Mouse (Mus musculus) forelimb bud, embryonic 11.5 days (tissue): ENCODE results near the gene Grk1.

Experiments used
- DNase-seq: peaks from one replicate; pipeline ENCODE4 v3.0.0-alpha.2; 2012; ENCODE audit warnings: low read depth, low spot score

Gene Grk1

DNA sequence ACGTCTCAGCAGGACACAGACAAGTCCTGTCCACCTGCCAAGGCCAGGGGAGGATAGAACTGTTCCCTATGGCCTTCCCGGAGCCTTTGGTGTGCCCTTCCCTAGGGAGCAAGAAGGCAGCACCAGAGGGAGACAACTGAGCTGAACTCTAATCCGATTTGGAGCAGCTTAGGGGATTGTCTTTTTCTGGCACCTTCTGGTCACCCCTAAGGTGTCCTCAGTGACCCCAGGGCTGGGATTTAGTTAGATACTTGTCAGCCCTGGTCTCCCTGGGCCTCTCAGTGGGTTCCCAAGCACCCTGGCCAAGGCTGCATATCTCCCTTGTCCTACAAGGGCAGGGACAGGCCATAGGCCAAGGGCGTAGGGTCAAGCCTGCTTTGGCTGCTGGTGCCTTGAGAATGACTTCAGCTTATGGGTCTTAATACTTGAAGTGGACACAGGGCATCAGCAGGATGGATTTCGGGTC is at the start of gene Grk1:
Gene Grk1 (plus strand): TSS at position 416 of the 466 bp plus-strand sequence.
- DNase-seq: no peak

DNA sequence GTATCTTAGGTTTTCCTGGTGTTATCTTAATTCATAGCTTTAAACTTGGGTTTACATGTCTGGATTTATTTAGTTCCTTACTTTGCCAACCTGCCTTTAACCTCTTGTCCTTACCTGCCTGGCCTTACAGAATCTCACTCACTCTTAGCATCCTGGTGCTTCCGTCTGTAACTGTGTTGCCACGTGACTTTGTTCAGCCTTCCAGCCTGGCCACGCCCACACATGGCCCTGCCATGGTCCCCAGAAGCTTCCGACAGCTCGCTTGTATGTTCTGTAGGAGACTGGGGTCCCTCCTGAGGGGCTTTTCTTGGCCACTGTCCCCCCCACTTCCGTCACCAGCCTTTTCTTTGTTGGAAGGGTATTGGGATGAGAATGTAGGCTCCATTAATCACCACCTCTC is 48.7 kb upstream of the Grk1 start:
- no peak for DNase-seq

- DNase-seq: no peak
Observed at GRCm38 (mm10) chr8:13356681-13357080, 48.2 kb upstream of the Grk1 start.

DNA sequence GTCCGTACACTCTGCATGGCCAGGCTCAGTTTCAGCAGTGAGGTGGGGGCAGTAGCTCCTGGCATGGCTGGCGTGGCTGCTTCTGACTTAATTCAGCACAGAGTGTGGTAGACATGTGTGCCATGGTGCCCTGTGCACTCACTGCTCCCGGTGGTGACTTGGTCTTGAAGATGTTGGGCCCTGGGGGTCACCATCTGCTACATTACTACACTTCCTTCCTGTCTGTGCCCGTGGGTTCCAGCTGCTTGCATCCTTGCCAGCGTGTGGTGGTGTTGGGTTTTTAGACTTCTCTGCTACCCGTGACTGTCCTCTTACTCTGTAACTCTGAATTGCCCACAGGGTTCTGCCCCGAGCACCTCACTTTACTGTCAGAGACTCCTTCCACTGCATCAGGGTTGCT is 44.7 kb upstream of the Grk1 start:
- no peak for DNase-seq

- DNase-seq: no peak
Observed at GRCm38 (mm10) chr8:13361865-13362264, 43.0 kb upstream of the Grk1 start.

DNA sequence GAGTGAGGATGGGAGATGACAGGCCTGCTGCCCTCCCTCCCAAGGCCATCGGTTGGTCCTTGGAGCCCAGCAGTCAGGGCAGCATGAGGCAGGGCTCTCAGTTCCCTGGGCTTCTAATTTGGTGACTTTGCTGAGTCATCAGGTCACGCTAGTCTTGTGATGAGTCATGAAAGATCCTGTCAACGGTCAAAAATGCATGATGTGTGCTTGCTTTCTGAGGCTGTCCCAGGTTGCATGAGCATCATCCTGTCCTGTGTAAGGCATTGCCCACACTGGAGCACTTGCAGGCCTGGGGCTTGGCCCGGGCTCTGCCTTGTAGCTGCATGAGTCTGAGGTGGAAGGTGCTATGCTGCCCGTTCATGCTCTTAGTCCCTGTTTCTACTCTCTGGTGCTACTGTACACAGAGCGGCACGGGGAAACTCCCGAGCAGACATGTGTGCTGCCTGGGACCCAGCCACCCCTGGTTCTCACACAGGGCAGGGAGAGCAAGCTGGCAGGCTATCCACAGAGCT is 31.7 kb upstream of the Grk1 start:
- no peak for DNase-seq

DNA sequence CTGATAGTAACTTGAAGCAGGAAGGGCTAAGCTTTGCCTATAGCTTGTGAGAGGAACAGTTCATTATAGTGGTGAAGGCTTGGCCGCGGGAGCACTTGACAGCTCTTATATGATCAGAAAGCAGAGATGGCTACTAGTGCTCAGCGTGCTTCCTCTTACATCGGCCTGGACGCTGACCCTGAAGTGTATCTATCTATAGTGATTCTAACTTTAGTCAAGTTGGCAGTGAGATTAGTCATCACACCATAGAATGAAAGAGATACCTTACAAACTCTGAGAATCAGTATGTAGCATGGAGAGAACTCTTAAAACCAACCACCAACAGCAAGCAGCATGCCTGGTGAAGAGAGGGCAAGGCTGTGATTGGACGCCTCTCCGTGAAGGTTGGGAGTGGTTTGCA is 23.3 kb upstream of the Grk1 start:
- DNase-seq: no peak

- DNase-seq: no peak
Observed at GRCm38 (mm10) chr8:13382536-13382935, 22.3 kb upstream of the Grk1 start.

DNA sequence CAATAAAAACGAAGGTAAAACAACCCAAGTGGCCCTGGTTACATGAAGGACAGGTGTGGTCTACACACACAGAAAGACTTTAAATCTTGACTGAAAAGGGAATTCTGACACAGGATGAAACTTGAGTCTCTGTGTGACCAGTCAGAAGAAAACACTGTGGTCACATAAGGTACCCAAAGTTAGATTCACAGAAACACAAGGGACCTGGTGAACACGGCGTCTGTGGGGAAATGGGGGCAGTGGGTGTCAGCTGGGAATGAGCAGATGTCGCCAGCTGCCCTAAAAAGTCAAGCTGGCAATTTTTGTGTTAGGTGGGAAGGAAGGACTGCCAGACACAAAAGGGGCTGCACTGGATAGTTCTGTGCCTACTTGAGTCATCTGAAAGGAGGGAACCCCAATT is 21.9 kb upstream of the Grk1 start:
- no peak for DNase-seq

DNA sequence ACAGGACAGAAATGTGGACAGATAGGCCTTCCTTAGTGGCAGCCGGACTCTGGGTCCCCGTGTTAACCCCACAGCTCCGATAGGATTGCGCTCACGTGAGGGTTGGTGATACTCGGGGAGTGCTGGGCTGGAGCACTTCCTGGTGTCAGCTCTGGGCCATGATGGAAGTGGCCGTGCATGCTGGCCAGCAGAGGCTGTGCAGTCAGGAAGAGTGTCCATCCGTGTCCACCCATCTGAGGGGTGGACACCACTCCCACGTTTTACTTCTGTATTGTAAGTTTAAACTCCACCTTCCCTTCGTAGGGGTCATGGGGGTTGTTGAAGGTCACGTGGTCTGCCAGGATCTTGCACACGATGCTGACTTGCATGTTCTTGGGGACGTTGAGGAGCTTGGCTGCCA is 18.5 kb upstream of the Grk1 start:
- DNase-seq: no peak

- no peak for DNase-seq
Observed at GRCm38 (mm10) chr8:13387728-13388127, 17.2 kb upstream of the Grk1 start.

DNA sequence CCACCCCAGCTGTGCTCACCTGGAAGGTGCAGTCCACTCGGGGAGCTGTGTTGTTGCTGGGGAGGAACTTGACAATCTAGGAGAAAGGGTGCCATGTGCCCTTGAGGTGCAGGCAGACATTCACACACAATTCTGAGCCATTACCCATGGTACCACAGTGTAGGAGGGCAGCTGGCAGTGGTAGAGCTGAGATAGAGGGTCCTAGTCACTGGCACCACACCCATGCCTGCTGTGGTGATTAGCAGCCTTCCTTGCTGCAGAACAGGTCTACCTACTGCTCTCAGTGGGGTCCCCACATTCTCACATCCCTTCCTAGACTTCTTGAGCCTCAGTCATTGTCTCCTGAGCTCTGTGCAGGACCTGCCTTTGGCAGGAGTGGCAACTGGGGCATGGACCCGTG is 16.1 kb upstream of the Grk1 start:
- no peak for DNase-seq

DNA sequence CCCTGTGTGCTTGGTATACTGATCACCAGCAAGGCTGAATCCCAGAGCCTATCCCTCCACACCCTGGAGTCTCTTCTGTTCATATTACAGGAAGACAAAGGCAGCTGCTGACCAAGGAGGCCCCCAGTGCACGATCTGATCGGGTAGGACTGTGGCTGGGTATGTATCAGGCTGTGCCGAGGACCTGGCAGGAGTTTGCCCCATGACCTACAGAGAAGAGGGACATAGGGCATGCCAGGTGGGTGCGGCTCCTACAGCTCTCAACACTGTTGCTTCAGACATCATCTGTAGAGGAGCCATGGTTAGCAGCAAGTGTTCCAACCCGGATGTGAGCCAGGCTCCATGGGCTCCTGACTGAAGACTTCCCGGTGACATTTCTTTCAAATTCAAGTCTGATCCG is 11.0 kb upstream of the Grk1 start:
- DNase-seq: no peak

DNA sequence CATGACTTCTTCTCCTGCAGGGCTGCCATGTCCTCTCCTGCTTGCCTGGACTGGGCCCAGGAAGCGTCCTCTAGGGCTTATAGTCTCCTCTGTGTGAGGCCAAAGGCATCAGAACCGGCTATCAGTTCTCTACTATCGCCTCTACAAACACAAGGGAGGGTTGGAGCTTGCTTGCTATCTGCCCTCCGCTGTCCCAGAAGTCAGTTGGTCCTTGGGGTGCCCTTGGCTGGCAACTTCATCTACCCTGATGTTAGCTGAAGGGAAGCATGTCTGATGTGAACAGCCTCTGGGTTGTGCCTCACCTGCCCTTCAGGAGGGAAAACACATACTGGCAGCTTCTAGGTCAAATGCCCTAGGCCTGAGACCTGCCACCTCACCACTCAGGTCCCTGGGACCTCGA is 8.2 kb upstream of the Grk1 start, which contains the start of gene Atp4b:
Gene Atp4b (minus strand): TSS at position 101 of the 400 bp plus-strand sequence.
- DNase-seq: no peak

DNA sequence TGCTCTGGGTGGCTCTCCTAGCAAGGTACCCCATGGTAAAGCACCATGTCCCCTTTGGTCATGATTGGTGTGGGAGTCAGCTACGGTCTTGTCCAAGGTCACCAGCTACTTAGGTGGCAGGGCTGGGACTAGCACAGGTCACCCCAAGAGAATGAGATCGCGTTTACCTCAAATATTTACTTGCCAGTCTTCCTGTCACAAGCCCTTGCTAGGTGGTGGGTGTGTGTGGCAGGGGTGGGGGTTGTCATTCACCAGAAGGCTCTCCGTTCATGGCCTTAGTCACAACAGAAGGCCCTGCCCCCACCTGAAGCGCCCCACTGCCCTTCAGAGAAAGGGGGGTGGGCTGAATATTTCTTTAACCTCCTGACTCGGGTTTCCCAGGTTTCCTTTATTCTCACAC is 1.4 kb upstream of the Grk1 start:
- no peak for DNase-seq

DNA sequence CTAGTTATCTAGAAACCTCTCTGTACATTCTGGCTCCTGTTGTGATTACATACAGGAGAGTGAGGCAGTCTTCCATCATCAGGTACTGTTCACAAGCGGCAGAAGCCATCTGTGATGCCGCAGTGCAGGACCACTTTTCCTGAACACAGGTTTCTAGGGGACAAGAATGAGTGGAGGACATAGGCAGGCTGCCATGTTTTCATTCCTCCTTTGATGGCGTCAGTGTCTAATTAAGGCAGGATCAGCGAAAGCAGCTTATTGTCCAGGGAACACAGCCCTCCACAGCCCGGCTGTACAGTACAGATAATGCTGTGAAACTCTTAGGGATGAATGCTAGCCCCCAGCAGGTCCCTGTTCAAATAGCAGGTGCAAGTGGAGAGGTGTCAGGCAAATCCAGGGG is 1.1 kb downstream of the Grk1 start:
- DNase-seq: no peak

- peak; percentile 68 for DNase-seq
Observed at GRCm38 (mm10) chr8:13411597-13411996, 6.7 kb downstream of the Grk1 start.

DNA sequence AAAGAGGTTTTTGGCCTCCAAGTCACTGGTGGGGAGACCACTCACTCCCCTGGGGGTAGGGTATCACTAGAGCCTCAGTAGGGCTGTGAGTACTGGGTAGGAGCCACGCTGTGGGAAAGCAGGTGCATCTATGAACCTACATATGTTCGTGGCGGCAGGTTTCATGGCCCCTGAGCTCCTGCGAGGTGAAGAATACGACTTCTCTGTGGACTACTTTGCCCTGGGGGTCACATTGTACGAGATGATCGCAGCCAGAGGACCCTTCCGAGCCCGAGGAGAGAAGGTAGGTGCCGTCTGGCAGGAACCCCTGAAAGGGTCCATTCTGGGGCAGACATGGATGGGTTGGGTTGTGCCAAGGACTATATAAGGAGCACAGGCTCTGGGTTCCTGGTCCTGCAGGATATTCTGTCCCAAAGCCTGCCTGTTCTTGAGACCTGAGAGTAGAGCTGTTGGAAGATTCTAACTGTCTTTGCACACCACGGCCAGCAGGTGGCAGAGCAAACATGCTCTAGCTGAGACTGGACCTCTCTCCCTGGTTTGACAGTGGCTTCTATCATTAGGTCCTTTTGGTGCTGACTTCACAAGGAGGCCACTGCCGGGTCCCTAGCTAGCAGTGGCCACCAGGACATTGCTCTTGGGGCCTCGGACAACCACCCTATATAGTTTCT is 8.1 kb downstream of the Grk1 start:
- peak; percentile 52 for DNase-seq

DNA sequence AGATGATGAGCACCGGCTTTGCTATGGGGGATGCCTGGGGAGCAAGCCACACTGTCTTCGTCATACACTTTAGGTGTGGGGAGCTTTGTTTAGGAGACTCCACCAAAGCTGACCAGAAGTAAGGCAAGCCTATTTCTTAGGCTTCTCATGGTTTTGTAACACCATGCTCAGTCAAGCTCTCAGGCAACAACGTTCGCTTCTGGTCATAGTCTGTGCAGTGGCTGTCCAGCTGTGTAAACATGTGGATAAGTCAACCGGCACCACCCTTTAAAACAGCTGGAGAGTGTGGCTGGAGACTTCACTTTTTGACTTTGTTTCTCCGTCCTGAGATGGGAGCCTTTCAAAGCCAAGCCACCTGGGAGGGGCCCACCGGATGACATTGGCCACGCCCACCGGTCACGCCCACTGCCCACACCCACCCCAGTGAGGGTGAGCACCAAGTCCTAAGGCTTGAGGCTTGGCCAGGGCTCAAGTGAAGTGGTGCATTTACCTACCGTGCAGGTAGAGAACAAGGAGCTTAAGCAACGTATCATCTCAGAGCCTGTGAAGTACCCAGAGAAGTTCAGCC is 9.0 kb downstream of the Grk1 start:
- no peak for DNase-seq

DNA sequence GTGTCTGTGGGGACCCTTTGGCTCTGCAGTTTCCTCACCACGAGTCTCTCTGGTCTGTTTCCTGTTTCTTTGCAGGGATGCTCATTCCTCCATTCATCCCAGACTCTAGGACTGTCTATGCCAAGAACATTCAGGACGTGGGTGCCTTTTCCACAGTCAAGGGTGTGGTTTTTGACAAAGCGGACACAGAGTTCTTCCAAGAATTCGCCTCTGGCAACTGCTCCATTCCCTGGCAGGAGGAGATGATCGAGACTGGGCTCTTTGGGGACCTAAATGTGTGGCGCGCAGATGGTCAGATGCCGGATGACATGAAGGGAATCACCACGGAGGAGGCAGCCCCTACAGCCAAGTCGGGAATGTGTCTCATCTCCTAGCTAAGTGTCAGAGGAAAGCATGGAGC is 11.0 kb downstream of the Grk1 start:
- DNase-seq: no peak

DNA sequence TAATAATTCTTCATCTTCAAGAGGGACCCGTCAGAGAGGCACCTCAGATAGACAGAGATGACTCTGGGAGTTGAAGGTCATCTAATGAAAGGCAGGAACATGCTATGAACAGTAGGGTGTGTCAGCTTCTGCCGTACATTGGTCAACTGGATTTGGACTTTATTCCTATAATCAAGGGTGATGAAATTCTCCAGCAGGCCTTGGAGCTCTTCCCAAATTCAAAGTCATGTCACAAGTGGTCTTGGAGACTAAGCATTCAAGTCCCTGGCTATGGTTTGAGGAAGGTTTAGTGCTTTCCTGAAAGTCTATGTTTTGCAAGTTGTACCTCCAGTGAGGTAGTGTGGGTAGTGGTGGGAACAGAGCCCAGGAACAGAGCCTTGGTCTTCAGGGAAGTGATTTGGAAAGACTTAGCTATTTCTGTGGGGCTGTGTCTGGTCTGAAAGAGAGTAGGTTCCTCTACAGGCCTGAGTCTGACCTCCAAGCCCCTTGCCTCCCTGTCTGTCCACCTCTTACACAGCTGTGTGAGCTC is 14.3 kb downstream of the Grk1 start:
- DNase-seq: no peak

GRCm38 (mm10) chr8:13420970-13421369 is 16.1 kb downstream of the Grk1 start:
- no peak for DNase-seq

GRCm38 (mm10) chr8:13427351-13427750 is 22.5 kb downstream of the Grk1 start:
- DNase-seq: no peak
